Mouse (Mus musculus) heart, embryonic 16.5 days (tissue): ENCODE measurements around the gene Scn5a. TPM values are rescaled to one million over a fixed set of nuclear protein-coding genes. Genes with fewer than 3 reads are reported as not detected.

Experiments
- ATAC-seq: fragments of 200-750 bp; cut with Nextera tagmentation; replicated peaks from 2 replicates; pipeline ENCODE4 v1.8.0; 2017; ENCODE audit warnings: moderate number of reproducible peaks; ENCODE audit not compliant: insufficient read depth, low FRiP score; ENCODE audit errors: extremely low read depth
- H3K27ac ChIP-seq: fragments of 300-500 bp; sonication (generic); 2 replicates; pipeline ENCODE4 v1.5.1; 2014; ENCODE audit warnings: mild to moderate bottlenecking, low read length, control low read depth, moderate library complexity
- H3K27me3 ChIP-seq: fragments of 300-500 bp; sonication (generic); 2 replicates; pipeline ENCODE4 v1.6.1; 2014; ENCODE audit warnings: low read length, mixed read lengths; ENCODE audit not compliant: control insufficient read depth, insufficient read depth
- H3K36me3 ChIP-seq: fragments of 300-500 bp; sonication (generic); 2 replicates; pipeline ENCODE4 v1.6.1; 2014; ENCODE audit not compliant: control insufficient read depth, insufficient read depth
- H3K4me1 ChIP-seq: fragments of 300-500 bp; sonication (generic); 2 replicates; pipeline ENCODE4 v1.6.1; 2014; ENCODE audit warnings: low read length, mixed read lengths; ENCODE audit not compliant: control insufficient read depth, insufficient read depth
- H3K4me2 ChIP-seq: fragments of 300-500 bp; sonication (generic); 2 replicates; pipeline ENCODE4 v1.6.1; 2014; ENCODE audit warnings: low read depth, mild to moderate bottlenecking, control low read depth, low read length
- H3K4me3 ChIP-seq: fragments of 300-500 bp; sonication (generic); 2 replicates; pipeline ENCODE4 v1.5.1; 2014; ENCODE audit warnings: mild to moderate bottlenecking, control low read depth, low read length
- H3K9ac ChIP-seq: fragments of 300-500 bp; sonication (generic); 2 replicates; pipeline ENCODE4 v1.6.1; 2014; ENCODE audit warnings: low read length, control low read depth
- H3K9me3 ChIP-seq: fragments of 300-500 bp; sonication (generic); replicated peaks from 2 replicates; pipeline ENCODE4 v1.6.1; 2016; ENCODE audit warnings: low read length; ENCODE audit not compliant: control insufficient read depth
- WGBS: fragments of 180-500 bp; shearing (Covaris S2); extraction: QIAGEN DNeasy Blood & Tissue Kit; methylation state at CpG from one replicate; pipeline ENCODE4 v1.1.7; 2014; 5-methylcytosine and 5-hydroxymethylcytosine counted together
- polyA plus RNA-seq: library from polyadenylated mRNA; unstranded; fragments of >200 nt; fragmentation: Nextera tagmentation; extraction: Ambion mirVana; gene quantifications from 2 replicates; pipeline ENCODE4 v1.2.1, GENCODE M21; 2015

The Scn5a gene
- polyA plus RNA-seq, 1 experiment from 2014 or later, result 7.5 TPM

DNA sequence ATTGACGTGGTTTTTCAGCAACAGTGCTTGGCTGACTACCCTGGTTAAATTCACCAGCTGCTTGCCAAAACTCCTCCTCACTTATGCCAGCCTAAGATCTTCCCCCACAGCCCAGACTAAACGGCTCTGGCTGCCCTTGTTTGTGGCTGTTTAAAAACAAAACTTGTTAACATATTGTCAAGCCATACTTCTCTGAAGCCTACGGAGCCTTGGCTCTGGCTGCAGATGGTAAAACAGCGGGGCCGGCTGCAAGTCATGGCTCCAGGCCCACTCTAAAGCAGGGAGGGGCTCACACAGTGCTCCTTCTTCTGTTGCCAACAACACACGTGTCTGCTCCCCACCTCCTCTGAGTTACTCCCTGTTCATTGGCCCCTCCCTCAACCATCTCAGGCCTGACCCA, 67.9 kb downstream of the Scn5a start:
- Histone ChIP-seq H3K4me2 (no peak overlapping the region), H3K27me3 (no peaks in the 10 kb centered on the region), H3K4me3 (no peak overlapping the region), H3K36me3 (peaks cover 10% of the 10 kb centered on the region), H3K9ac (no peak overlapping the region), H3K27ac (no peak overlapping the region), H3K4me1 (no peaks in the 10 kb centered on the region), H3K9me3 (peaks cover 8% of the 10 kb centered on the region)
- ATAC-seq, result no peak; the same call in 1 of the 2 replicates
- WGBS, result 58% methylated on average over 6 of the region's 6 CpGs

DNA sequence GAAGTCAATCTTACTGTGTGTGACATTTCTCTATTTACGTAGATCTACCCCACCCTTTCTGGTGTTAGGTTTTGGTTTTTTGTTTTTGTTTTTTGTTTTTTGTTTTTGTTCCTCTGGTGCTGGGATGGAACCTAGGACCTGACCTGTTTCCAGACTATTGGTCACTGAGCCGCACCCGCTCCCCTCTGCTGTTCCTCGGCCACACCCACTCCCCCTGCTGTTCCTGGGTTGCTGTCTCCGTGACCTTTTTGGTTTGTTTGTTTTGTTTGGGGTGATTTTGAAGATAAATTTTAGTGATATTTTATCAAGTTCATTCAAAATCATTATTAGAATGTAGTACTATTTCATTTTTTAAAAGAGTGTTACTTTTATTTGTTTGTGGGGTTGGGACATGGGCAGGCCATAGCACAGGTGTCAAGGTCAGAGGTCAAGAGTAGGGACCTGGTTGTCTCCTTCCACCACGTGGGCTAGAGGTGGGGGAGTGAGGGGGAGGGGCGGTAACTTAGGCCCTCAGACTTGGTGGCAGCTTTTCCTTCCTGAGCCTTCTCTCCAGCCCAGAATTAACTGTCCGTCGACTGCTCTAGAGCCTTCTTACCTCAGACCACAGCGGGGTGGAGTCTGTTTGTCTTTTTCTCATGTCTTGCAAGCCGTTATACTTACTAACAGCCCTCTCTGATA, 73.7 kb downstream of the Scn5a start:
- H3K9me3 ChIP-seq, result peaks cover 8% of the 10 kb centered on the region
- 63% methylated on average over 11 of the region's 11 CpGs for WGBS

DNA sequence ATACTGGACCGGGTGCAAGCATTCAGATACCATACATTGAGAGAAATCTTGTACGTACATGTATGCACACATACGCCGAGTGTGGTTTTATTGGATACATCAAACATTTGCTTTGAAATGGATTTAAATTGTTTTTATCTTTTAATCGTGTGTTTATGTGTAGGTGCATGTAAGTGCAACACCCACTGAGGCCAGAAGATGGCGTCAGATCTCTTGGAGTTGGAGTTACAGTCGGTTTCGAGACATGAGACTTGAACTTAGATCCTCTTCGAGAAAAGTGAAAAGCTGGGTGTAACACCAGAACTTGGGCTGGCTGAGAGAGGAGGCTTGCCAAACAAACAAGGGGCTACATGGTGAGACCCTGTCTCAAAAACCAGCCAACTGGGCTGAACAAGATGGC, 75.2 kb downstream of the Scn5a start:
- peaks cover 7% of the 10 kb centered on the region for H3K36me3 ChIP-seq
- H3K27me3 ChIP-seq, result no peaks in the 10 kb centered on the region
- no peaks in the 10 kb centered on the region for H3K4me1 ChIP-seq
- no peak overlapping the region for H3K4me2 ChIP-seq
- 90% methylated on average over 9 of the region's 9 CpGs for WGBS
- no peak for ATAC-seq
- no peak overlapping the region for H3K27ac ChIP-seq
- no peak overlapping the region for H3K9ac ChIP-seq
- peaks cover 8% of the 10 kb centered on the region for H3K9me3 ChIP-seq
- no peak overlapping the region for H3K4me3 ChIP-seq

More for the DNA sequence above, 73.7 kb downstream of the Scn5a start:
- Histone ChIP-seq H3K36me3 (peaks cover 7% of the 10 kb centered on the region), H3K4me1 (no peaks in the 10 kb centered on the region), H3K9ac (no peak overlapping the region), H3K27me3 (no peaks in the 10 kb centered on the region), H3K4me3 (no peak overlapping the region), H3K4me2 (no peak overlapping the region), H3K27ac (no peak overlapping the region)
- no peak for ATAC-seq

DNA sequence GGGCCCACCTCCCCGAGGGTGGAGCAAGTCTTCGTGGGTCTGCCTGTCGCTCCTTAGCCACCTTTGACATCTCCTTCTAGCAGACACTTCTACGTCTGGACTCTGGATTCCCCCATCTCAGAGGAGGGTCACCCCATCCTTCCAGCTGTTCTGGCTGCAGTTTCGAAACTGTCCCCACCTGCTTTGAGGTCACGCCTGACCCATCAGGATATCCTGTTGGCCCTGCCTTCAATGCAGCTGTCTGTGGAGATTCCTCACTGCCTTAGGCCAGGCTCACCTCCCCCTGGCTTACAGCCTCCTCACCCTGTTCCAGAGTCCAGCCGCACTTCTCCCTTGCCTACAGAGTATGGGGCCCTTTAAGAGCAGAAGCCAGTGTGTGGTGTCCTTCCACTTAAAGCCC, 79.9 kb downstream of the Scn5a start:
- 74% methylated on average over 7 of the region's 7 CpGs for WGBS
- Histone ChIP-seq H3K9me3 (no peaks in the 10 kb centered on the region), H3K4me2 (no peak overlapping the region), H3K36me3 (no peaks in the 10 kb centered on the region), H3K4me1 (peaks cover 14% of the 10 kb centered on the region), H3K27me3 (no peaks in the 10 kb centered on the region), H3K27ac (no peak overlapping the region), H3K4me3 (no peak overlapping the region), H3K9ac (no peak overlapping the region)
- ATAC-seq, result no peak

DNA sequence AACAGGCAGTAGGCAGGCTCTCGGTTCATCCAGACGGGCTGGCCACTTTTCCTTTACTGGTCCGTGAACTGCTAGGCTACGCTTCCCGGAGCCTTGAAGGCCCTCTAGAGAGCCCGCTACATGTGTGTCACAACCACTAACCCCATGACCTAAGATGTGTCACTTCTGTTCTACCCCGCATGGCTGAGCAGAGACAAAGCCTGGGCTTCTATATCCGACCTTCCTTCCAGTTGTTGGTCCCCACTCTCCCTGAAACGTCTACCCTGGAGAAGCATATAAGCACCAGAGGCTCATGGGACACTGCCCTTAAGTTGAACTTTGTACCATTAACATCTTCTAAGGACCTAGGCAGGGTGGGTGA, 80.6 kb downstream of the Scn5a start:
- no peaks in the 10 kb centered on the region for H3K27me3 ChIP-seq
- H3K9ac ChIP-seq, result no peak overlapping the region
- H3K4me2 ChIP-seq, result no peak overlapping the region
- H3K27ac ChIP-seq, result no peak overlapping the region
- no peak for ATAC-seq
- H3K4me3 ChIP-seq, result no peak overlapping the region
- WGBS, result 83% methylated on average over 9 of the region's 9 CpGs
- H3K36me3 ChIP-seq, result no peaks in the 10 kb centered on the region
- H3K4me1 ChIP-seq, result peaks cover 14% of the 10 kb centered on the region
- no peaks in the 10 kb centered on the region for H3K9me3 ChIP-seq

DNA sequence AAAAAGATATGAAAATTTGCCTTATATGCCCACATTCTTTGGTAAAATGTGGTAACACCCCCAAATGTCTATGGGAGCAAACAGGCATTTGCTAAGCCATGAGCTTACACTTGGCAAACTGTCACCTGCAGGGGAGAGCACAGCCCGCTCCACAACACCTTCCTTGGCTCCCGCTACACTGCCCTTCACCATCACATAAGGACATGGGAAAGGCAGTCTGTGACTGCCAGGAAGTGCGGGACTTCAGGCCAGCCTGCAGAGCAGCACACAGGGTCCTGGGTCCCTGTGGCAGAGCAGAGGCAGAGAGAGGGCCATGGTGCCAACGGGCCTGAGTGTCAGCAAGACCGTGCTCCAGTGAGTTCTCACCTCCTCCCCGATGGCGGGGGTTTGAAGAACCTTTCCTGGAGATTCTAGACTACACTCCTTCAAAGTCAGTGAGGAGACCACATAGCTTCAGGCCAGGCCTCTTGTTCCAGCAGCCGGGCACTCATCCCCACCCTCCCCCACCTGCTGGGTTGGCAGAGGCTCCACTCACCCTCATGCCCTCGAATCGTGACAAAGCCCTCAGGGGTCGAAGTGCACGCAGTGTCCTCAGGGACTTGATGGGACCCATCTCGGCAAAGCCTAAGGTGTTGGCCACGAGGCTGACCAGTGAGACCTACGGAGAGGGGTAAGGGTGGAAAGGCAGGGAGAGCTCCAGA, 81.1 kb downstream of the Scn5a start:
- H3K9me3 ChIP-seq, result no peaks in the 10 kb centered on the region
- H3K4me2 ChIP-seq, result no peak overlapping the region
- H3K4me3 ChIP-seq, result no peak overlapping the region
- 86% methylated on average over 15 of the region's 15 CpGs for WGBS
- H3K36me3 ChIP-seq, result no peaks in the 10 kb centered on the region
- no peak overlapping the region for H3K9ac ChIP-seq
- H3K27me3 ChIP-seq, result no peaks in the 10 kb centered on the region
- peaks cover 14% of the 10 kb centered on the region for H3K4me1 ChIP-seq
- 0 out of 2 replicates have a peak overlapping the region, but pooled peaks have one; percentile 9 for H3K27ac ChIP-seq
- ATAC-seq, result no peak

DNA sequence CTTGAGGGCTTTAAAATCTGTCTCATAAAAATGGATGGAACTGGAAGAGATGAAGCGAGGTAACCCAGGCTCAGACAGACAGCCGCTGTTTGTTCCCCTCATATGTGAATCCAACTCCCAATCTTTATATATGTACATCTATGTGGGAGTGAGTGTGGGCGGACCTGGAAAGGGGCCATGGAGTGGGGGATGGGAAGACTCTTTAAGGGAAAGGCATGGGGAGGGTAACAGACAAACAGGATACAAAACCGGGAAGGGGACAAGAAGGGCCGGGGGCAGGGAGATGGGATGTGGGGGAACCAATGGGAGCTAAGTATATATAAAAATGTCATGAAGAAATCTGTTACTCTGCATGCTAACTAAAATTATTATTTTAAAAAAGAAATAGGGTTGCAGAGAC, 81.9 kb downstream of the Scn5a start:
- WGBS, result 50% methylated on average over 5 of the region's 5 CpGs
- Histone ChIP-seq H3K9me3 (no peaks in the 10 kb centered on the region), H3K4me2 (no peak overlapping the region), H3K27ac (no peak overlapping the region), H3K36me3 (no peaks in the 10 kb centered on the region), H3K9ac (no peak overlapping the region), H3K4me1 (peaks cover 14% of the 10 kb centered on the region), H3K27me3 (no peaks in the 10 kb centered on the region), H3K4me3 (no peak overlapping the region)
- no peak for ATAC-seq

DNA sequence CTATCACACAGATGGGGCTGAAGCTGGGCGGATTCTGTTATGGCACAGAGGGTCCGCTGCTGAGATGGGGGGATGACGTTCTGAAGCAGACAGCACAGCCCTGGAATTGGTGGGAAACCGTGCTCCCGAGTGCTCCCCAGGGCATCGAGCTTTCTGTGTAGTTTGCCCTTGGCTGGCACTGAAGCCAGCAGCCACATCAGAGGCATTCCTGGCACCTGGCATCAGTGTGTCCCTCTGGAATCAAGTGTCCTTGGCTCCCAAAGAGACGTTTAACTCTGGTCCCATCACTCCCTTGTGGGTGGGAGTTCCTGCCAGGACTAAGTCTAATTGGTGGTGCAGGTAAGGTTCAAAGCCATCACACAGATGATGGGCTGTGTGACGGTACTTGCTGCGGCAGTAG, 82.5 kb downstream of the Scn5a start:
- Histone ChIP-seq H3K27ac (no peak overlapping the region), H3K36me3 (no peaks in the 10 kb centered on the region), H3K4me1 (peaks cover 14% of the 10 kb centered on the region), H3K9ac (no peak overlapping the region), H3K4me2 (no peak overlapping the region), H3K9me3 (no peaks in the 10 kb centered on the region), H3K27me3 (no peaks in the 10 kb centered on the region), H3K4me3 (no peak overlapping the region)
- no peak; the same call in 1 of the 2 replicates for ATAC-seq
- WGBS, result 82% methylated on average over 9 of the region's 9 CpGs

DNA sequence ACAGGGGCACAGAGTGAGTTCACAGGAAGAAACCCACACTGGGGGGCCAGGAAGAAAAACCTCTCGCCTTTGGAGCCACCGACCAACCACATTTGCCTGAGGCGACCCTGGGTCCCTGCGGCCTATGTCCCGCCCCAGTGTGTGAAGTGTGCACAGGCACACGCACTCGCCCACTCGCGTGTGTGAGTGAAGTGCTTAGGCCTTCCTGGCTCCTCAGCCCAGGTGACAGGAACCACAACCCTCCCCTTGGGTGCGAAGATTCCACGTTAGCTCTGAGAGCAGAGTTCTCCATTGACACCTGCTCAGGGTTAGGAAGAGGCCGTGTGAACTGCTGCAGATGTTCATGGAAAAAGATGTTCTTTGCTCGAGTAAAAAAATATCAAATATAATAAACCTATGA, 93.9 kb downstream of the Scn5a start:
- no peak overlapping the region for H3K4me2 ChIP-seq
- peaks cover 7% of the 10 kb centered on the region for H3K36me3 ChIP-seq
- H3K9ac ChIP-seq, result no peak overlapping the region
- H3K4me3 ChIP-seq, result no peak overlapping the region
- H3K27me3 ChIP-seq, result no peaks in the 10 kb centered on the region; the same call in 1 of the 2 replicates
- H3K4me1 ChIP-seq, result peaks cover 1% of the 10 kb centered on the region; the same call in 1 of the 2 replicates
- no peak overlapping the region for H3K27ac ChIP-seq
- ATAC-seq, result no peak
- 84% methylated on average over 13 of the region's 13 CpGs for WGBS
- no peaks in the 10 kb centered on the region for H3K9me3 ChIP-seq
